Mouse (Mus musculus) heart, embryonic 14.5 days (tissue): ENCODE measurements around the gene Ddx39b. TPM values are rescaled to one million over a fixed set of nuclear protein-coding genes. Genes with fewer than 3 reads are reported as not detected.

ENCODE experiments used
- ATAC-seq: fragments of 200-750 bp; cut with Nextera tagmentation; 2 replicates; pipeline ENCODE4 v1.8.0; 2017; ENCODE audit warnings: low read depth, moderate TSS enrichment; ENCODE audit not compliant: insufficient number of reproducible peaks, insufficient read depth, low FRiP score
- H3K27ac ChIP-seq, 2 experiments: fragments of 200-500 bp in 1 of 2; fragments of 300-500 bp in 1 of 2; sonication (generic) in 1 of 2; replicated peaks in 1 of 2; 2 replicates each; pipeline ENCODE4 v1.5.1; 2012 to 2014; ENCODE audit warnings: low read depth in 2 of 2, low read length in 2 of 2, control low read depth in 1 of 2, mild to moderate bottlenecking in 1 of 2, mixed read lengths in 1 of 2; ENCODE audit not compliant: control insufficient read depth in 1 of 2, insufficient read depth in 1 of 2
- H3K27me3 ChIP-seq: fragments of 300-500 bp; sonication (generic); 2 replicates; pipeline ENCODE4 v1.6.1; 2014; ENCODE audit warnings: mild to moderate bottlenecking, low read length, control low read depth; ENCODE audit not compliant: control insufficient read depth, insufficient read depth
- H3K36me3 ChIP-seq: fragments of 300-500 bp; sonication (generic); 2 replicates; pipeline ENCODE4 v1.6.1; 2014; ENCODE audit warnings: mild to moderate bottlenecking, control low read depth, low read length, mixed read lengths; ENCODE audit not compliant: control insufficient read depth, insufficient read depth
- H3K4me1 ChIP-seq, 2 experiments: fragments of 200-500 bp in 1 of 2; fragments of 300-500 bp in 1 of 2; sonication (generic) in 1 of 2; 2 replicates each; pipeline ENCODE4 v1.6.1; 2012 to 2014; ENCODE audit warnings: low read length in 2 of 2, control low read depth in 1 of 2, mixed read lengths in 1 of 2; ENCODE audit not compliant: control insufficient read depth in 2 of 2, insufficient read depth in 2 of 2
- H3K4me2 ChIP-seq: fragments of 300-500 bp; sonication (generic); 2 replicates; pipeline ENCODE4 v1.6.1; 2014; ENCODE audit warnings: mild to moderate bottlenecking, low read length
- H3K4me3 ChIP-seq, 2 experiments: fragments of 200-500 bp in 1 of 2; fragments of 300-500 bp in 1 of 2; sonication (generic) in 1 of 2; 2 replicates each; pipeline ENCODE4 v1.5.1; 2012 to 2014; ENCODE audit warnings: low read length in 2 of 2, mild to moderate bottlenecking in 2 of 2, control low read depth in 1 of 2, low read depth in 1 of 2, moderate library complexity in 1 of 2; ENCODE audit not compliant: control insufficient read depth in 1 of 2, insufficient read depth in 1 of 2
- H3K9ac ChIP-seq: fragments of 300-500 bp; sonication (generic); 2 replicates; pipeline ENCODE4 v1.6.1; 2014; ENCODE audit warnings: mild to moderate bottlenecking, low read length
- H3K9me3 ChIP-seq: fragments of 300-500 bp; sonication (generic); 2 replicates; pipeline ENCODE4 v1.6.1; 2016; ENCODE audit warnings: low read length, control low read depth; ENCODE audit not compliant: control insufficient read depth
- WGBS: fragments of 180-500 bp; shearing (Covaris S2); extraction: QIAGEN DNeasy Blood & Tissue Kit; methylation state at CpG from one replicate; pipeline ENCODE4 v1.1.7; 2014; 5-methylcytosine and 5-hydroxymethylcytosine counted together
- polyA plus RNA-seq: library from polyadenylated mRNA; unstranded; fragments of >200 nt; fragmentation: Nextera tagmentation; extraction: Ambion mirVana; gene quantifications from 2 replicates; pipeline ENCODE4 v1.2.1, GENCODE M21; 2014

The Ddx39b gene
- polyA plus RNA-seq, 1 experiment from 2014 or later = 246 TPM

GRCm38 (mm10) chr17:35252619-35253292 lies 11.2 kb downstream of the Ddx39b start:
- Histone ChIP-seq H3K27ac (no peak overlapping the region), H3K27me3 (no peaks in the 10 kb centered on the region), H3K9ac (no peak overlapping the region), H3K4me3 (no peak overlapping the region), H3K4me2 (no peak overlapping the region), H3K9me3 (no peaks in the 10 kb centered on the region), H3K36me3 (peaks cover 66% of the 10 kb centered on the region), H3K4me1 (no peaks in the 10 kb centered on the region; a peak in 1 of 4 replicates)
- 79% methylated on average over 17 of the region's 18 CpGs for WGBS
- no peak for ATAC-seq

- H3K27ac ChIP-seq = no peak overlapping the region
- WGBS = 87% methylated on average over 32 of the region's 32 CpGs
Observed at GRCm38 (mm10) chr17:35253293-35254093, 11.9 kb downstream of the Ddx39b start.

DNA sequence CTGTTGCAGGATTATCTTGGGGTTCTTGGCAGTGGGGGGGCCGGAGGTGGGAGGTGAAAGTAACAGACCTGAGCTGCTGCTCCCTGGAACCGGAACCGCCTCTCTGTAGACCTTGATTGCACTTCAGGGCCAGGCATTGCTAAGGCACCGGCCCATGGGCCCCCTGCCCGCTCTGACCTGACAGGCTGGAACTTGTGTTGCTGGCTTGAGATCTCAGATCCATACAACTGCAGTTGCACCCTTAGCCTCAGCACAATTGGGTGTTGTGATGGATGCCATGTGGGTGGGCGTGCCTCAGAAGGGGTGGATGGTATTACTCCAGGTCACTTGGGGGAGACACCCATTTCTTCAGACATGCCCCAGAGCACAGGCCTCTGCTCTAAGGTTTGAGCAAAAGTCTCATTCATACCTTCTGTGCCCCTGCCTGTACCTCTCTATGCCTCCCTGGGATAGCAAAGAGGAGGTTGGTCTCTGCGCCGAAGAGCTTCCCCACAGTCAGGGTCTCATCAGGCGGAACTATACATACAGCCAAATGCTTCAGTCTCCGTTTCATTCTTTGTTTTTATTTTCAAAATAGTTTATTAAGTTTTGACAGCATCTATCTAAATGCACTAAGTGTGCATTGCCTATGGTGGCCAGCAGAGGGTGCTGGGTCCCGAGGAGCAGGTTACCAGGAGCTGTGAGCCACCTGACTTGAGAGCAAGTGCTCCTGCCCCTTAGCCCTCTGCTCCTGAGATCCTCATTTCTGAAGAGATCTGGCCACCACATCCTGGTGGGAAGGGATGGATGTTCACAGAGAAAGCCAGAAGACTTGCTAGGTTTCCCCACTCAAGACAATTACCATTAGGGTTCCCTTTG lies 12.9 kb downstream of the Ddx39b start:
- no peak for ATAC-seq
- Histone ChIP-seq H3K9me3 (no peaks in the 10 kb centered on the region), H3K4me1 (no peaks in the 10 kb centered on the region; a peak in 1 of 4 replicates), H3K36me3 (peaks cover 49% of the 10 kb centered on the region), H3K4me2 (no peak overlapping the region), H3K9ac (no peak overlapping the region), H3K27ac (no peak overlapping the region), H3K4me3 (no peak overlapping the region), H3K27me3 (0 out of 2 replicates have a peak, but pooled peaks cover 3% of the 10 kb centered on the region)
- 58% methylated on average over 11 of the region's 11 CpGs for WGBS

More at GRCm38 (mm10) chr17:35253293-35254093, 11.9 kb downstream of the Ddx39b start:
- Histone ChIP-seq H3K4me1 (no peaks in the 10 kb centered on the region; a peak in 1 of 4 replicates), H3K4me3 (no peak overlapping the region), H3K27me3 (no peaks in the 10 kb centered on the region), H3K36me3 (peaks cover 59% of the 10 kb centered on the region), H3K9ac (no peak overlapping the region), H3K9me3 (no peaks in the 10 kb centered on the region), H3K4me2 (no peak overlapping the region)
- ATAC-seq = no peak

DNA sequence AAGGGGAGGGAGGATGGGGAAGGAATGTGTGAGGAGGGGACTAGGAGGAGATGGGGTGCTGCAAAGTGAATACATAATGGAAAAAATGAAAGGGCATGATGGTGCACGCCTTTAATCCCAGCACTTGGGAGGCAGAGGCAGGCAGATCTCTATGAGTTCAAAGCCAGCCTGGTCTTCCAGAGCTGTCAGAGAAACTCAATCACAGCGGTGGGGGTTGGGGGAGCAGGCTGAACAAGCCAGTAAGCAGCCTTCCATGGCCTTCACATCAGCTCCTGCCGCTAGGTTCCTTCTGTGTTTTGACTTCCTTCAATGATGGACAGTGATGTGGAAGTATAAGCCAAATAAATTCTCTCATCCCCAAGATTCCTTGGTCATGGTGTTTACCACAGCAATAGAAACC lies 13.8 kb downstream of the Ddx39b start:
- Histone ChIP-seq H3K9me3 (no peaks in the 10 kb centered on the region), H3K4me3 (no peak overlapping the region), H3K9ac (no peak overlapping the region), H3K27me3 (peaks cover 7% of the 10 kb centered on the region; the same call in 1 of the 2 replicates), H3K36me3 (peaks cover 41% of the 10 kb centered on the region), H3K27ac (no peak overlapping the region), H3K4me1 (no peaks in the 10 kb centered on the region; a peak in 1 of 4 replicates), H3K4me2 (no peak overlapping the region)
- no peak for ATAC-seq
- 69% methylated on average over 3 of the region's 3 CpGs for WGBS

- Histone ChIP-seq H3K4me3 (no peak overlapping the region), H3K27ac (no peak overlapping the region), H3K27me3 (peaks cover 9% of the 10 kb centered on the region; the same call in 1 of the 2 replicates), H3K36me3 (peaks cover 37% of the 10 kb centered on the region), H3K4me2 (no peak overlapping the region), H3K9ac (no peak overlapping the region), H3K9me3 (no peaks in the 10 kb centered on the region), H3K4me1 (no peaks in the 10 kb centered on the region; a peak in 1 of 4 replicates)
- no peak for ATAC-seq
- 46% methylated on average over 4 of the region's 4 CpGs for WGBS
Observed at GRCm38 (mm10) chr17:35255704-35256103, 14.2 kb downstream of the Ddx39b start.

- Histone ChIP-seq H3K4me2 (no peak overlapping the region), H3K9me3 (no peaks in the 10 kb centered on the region), H3K4me3 (no peak overlapping the region), H3K27ac (no peak overlapping the region), H3K4me1 (no peaks in the 10 kb centered on the region; a peak in 1 of 4 replicates), H3K9ac (no peak overlapping the region), H3K36me3 (peaks cover 20% of the 10 kb centered on the region), H3K27me3 (peaks cover 17% of the 10 kb centered on the region)
- WGBS = 62% methylated on average over 1 of the region's 1 CpGs
- ATAC-seq = no peak
Observed at GRCm38 (mm10) chr17:35257378-35257777, 15.8 kb downstream of the Ddx39b start.

- 12% methylated on average over 17 of the region's 17 CpGs for WGBS
- Histone ChIP-seq H3K36me3 (peaks cover 14% of the 10 kb centered on the region), H3K9me3 (no peaks in the 10 kb centered on the region), H3K9ac (peak overlapping the region; percentile 66; the same call in 1 of the 2 replicates), H3K27me3 (peaks cover 17% of the 10 kb centered on the region), H3K4me1 (no peaks in the 10 kb centered on the region; a peak in 1 of 4 replicates), H3K4me3 (peak overlapping the region; percentile 30 to 43), H3K4me2 (peak overlapping the region; percentile 64), H3K27ac (no peak overlapping the region)
- no peak for ATAC-seq
Observed at GRCm38 (mm10) chr17:35257824-35258491, 16.4 kb downstream of the Ddx39b start.
